Mouse (Mus musculus): Measurements from ENCODE around the gene Wfdc9. TPM values are rescaled to one million over a fixed set of nuclear protein-coding genes. Genes with fewer than 3 reads are reported as not detected.

Wfdc9 gene
- polyA plus RNA-seq, 1 experiment from 2014 or later, result not detected

GRCm38 (mm10) chr2:164604411-164604810 is 52.0 kb downstream of the Wfdc9 start:
- H3K4me2 ChIP-seq (ENCODE audit: low read length), result no peak overlapping the region
- no peaks in the 10 kb centered on the region for H3K4me1 ChIP-seq (ENCODE audit: control insufficient read depth, insufficient read depth, low read length)
- no peak overlapping the region for H3K27ac ChIP-seq (ENCODE audit: low read length)
- H3K27me3 ChIP-seq (ENCODE audit: control insufficient read depth, insufficient read depth, low read depth, low read length), result no peaks in the 10 kb centered on the region
- H3K9ac ChIP-seq (ENCODE audit: low read depth, low read length), result no peak overlapping the region
- no peak for ATAC-seq
- H3K4me3 ChIP-seq (ENCODE audit: low read depth, low read length), result no peak overlapping the region
- H3K36me3 ChIP-seq (ENCODE audit: control insufficient read depth, insufficient read depth, low read length), result no peaks in the 10 kb centered on the region
- WGBS, result 86% methylated on average over 8 of the region's 8 CpGs
- no peaks in the 10 kb centered on the region for H3K9me3 ChIP-seq (replicated peaks; ENCODE audit: control insufficient read depth, low read length, poor library complexity, severe bottlenecking)

GRCm38 (mm10) chr2:164603482-164603881 is 52.9 kb downstream of the Wfdc9 start:
- no peaks in the 10 kb centered on the region for H3K36me3 ChIP-seq (ENCODE audit: control insufficient read depth, insufficient read depth, low read length)
- H3K9ac ChIP-seq (ENCODE audit: low read depth, low read length), result no peak overlapping the region
- H3K4me2 ChIP-seq (ENCODE audit: low read length), result no peak overlapping the region
- H3K27ac ChIP-seq (ENCODE audit: low read length), result no peak overlapping the region
- no peak overlapping the region for H3K4me3 ChIP-seq (ENCODE audit: low read depth, low read length)
- WGBS, result 93% methylated on average over 3 of the region's 3 CpGs
- no peak for ATAC-seq
- H3K9me3 ChIP-seq (replicated peaks; ENCODE audit: control insufficient read depth, low read length, poor library complexity, severe bottlenecking), result no peaks in the 10 kb centered on the region
- no peaks in the 10 kb centered on the region for H3K4me1 ChIP-seq (ENCODE audit: control insufficient read depth, insufficient read depth, low read length)
- H3K27me3 ChIP-seq (ENCODE audit: control insufficient read depth, insufficient read depth, low read depth, low read length), result no peaks in the 10 kb centered on the region

DNA sequence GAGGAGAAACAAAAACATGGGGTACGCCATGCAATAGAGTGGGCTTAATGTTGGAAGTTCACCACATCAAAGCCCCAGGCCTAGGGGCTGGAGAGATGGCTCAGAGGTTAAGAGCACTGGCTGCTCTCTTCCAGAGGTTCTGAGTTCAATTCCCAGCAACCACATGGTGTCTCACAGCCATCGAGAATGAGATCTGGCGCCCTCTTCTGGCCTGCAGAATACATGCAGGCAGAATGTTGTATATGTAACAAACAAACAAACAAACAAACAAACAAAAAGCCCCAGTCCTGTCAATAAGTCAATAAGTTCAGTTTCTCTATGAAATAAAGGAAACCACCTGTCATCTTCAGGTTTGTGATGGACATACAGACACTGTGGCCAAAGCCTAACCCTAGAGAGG is 56.2 kb downstream of the Wfdc9 start:
- Histone ChIP-seq H3K9ac (ENCODE audit: low read depth, low read length) (no peak overlapping the region), H3K27ac (ENCODE audit: low read length) (no peak overlapping the region), H3K4me3 (ENCODE audit: low read depth, low read length) (no peak overlapping the region), H3K27me3 (ENCODE audit: control insufficient read depth, insufficient read depth, low read depth, low read length) (no peaks in the 10 kb centered on the region), H3K9me3 (replicated peaks; ENCODE audit: control insufficient read depth, low read length, poor library complexity, severe bottlenecking) (no peaks in the 10 kb centered on the region), H3K4me1 (ENCODE audit: control insufficient read depth, insufficient read depth, low read length) (no peaks in the 10 kb centered on the region), H3K4me2 (ENCODE audit: low read length) (no peak overlapping the region), H3K36me3 (ENCODE audit: control insufficient read depth, insufficient read depth, low read length) (no peaks in the 10 kb centered on the region)
- no peak for ATAC-seq
- 71% methylated on average over 3 of the region's 3 CpGs for WGBS

Other genes starting within 250 kb of the Wfdc9 start
- gene Sdc4, start 212.7 kb downstream of the Wfdc9 start, polyA plus RNA-seq (2015; fragmentation: Nextera tagmentation; extraction: Ambion mirVana), result 6.3 and 8.7 TPM in 2 replicates
- 86.7 and 90.0 TPM in 2 replicates for gene Sys1, start 199.6 kb downstream of the Wfdc9 start, polyA plus RNA-seq (2015; fragmentation: Nextera tagmentation; extraction: Ambion mirVana)
- 7.5 and 8.2 TPM in 2 replicates for gene Gm20458, start 195.6 kb downstream of the Wfdc9 start, polyA plus RNA-seq (2015; fragmentation: Nextera tagmentation; extraction: Ambion mirVana)
- gene Trp53tg5, start 182.9 kb downstream of the Wfdc9 start, polyA plus RNA-seq (2015; fragmentation: Nextera tagmentation; extraction: Ambion mirVana), result not detected in 2 replicates
- 16.6 and 17.8 TPM in 2 replicates for gene Dbndd2, start 170.5 kb downstream of the Wfdc9 start, polyA plus RNA-seq (2015; fragmentation: Nextera tagmentation; extraction: Ambion mirVana)
- 87.7 and 97.0 TPM in 2 replicates for gene Pigt, start 159.1 kb downstream of the Wfdc9 start, polyA plus RNA-seq (2015; fragmentation: Nextera tagmentation; extraction: Ambion mirVana)
- 2.3 and 2.5 TPM in 2 replicates for gene Wfdc2, start 94.2 kb downstream of the Wfdc9 start, polyA plus RNA-seq (2015; fragmentation: Nextera tagmentation; extraction: Ambion mirVana)
- not detected in 2 replicates for gene Spint3, start 83.1 kb downstream of the Wfdc9 start, polyA plus RNA-seq (2015; fragmentation: Nextera tagmentation; extraction: Ambion mirVana)
- gene Wfdc6a, start 71.1 kb downstream of the Wfdc9 start, polyA plus RNA-seq (2015; fragmentation: Nextera tagmentation; extraction: Ambion mirVana), result not detected in 2 replicates
- not detected in 2 replicates for gene Eppin, start 63.0 kb downstream of the Wfdc9 start, polyA plus RNA-seq (2015; fragmentation: Nextera tagmentation; extraction: Ambion mirVana)
- gene Wfdc6b, start 43.1 kb downstream of the Wfdc9 start, polyA plus RNA-seq (2015; fragmentation: Nextera tagmentation; extraction: Ambion mirVana), result not detected in 2 replicates
- not detected in 2 replicates for gene Wfdc8, start 43.0 kb downstream of the Wfdc9 start, polyA plus RNA-seq (2015; fragmentation: Nextera tagmentation; extraction: Ambion mirVana)
- gene Wfdc16, start 17.8 kb downstream of the Wfdc9 start, polyA plus RNA-seq (2015; fragmentation: Nextera tagmentation; extraction: Ambion mirVana), result not detected in 2 replicates
- gene Wfdc10, start 537 bp downstream of the Wfdc9 start, polyA plus RNA-seq (2015; fragmentation: Nextera tagmentation; extraction: Ambion mirVana), result not detected in 2 replicates
- gene Wfdc11, start 17.5 kb upstream of the Wfdc9 start, polyA plus RNA-seq (2015; fragmentation: Nextera tagmentation; extraction: Ambion mirVana), result not detected in 2 replicates
- gene Wfdc13, start 28.5 kb upstream of the Wfdc9 start, polyA plus RNA-seq (2015; fragmentation: Nextera tagmentation; extraction: Ambion mirVana), result not detected in 2 replicates
- not detected in 2 replicates for gene Spint4, start 41.9 kb upstream of the Wfdc9 start, polyA plus RNA-seq (2015; fragmentation: Nextera tagmentation; extraction: Ambion mirVana)
- not detected in 2 replicates for gene Spint5, start 58.7 kb upstream of the Wfdc9 start, polyA plus RNA-seq (2015; fragmentation: Nextera tagmentation; extraction: Ambion mirVana)
- gene Wfdc3, start 89.3 kb upstream of the Wfdc9 start, polyA plus RNA-seq (2015; fragmentation: Nextera tagmentation; extraction: Ambion mirVana), result 1.5 and 1.7 TPM in 2 replicates
- gene Dnttip1, start 89.4 kb upstream of the Wfdc9 start, polyA plus RNA-seq (2015; fragmentation: Nextera tagmentation; extraction: Ambion mirVana), result 55.1 and 58.4 TPM in 2 replicates
- gene Ube2c, start 113.3 kb upstream of the Wfdc9 start, polyA plus RNA-seq (2015; fragmentation: Nextera tagmentation; extraction: Ambion mirVana), result 35.4 and 45.7 TPM in 2 replicates
- gene Tnnc2, start 123.4 kb upstream of the Wfdc9 start, polyA plus RNA-seq (2015; fragmentation: Nextera tagmentation; extraction: Ambion mirVana), result 0.43 TPM in 1 of 2 replicates, not detected in the other
- 35.3 and 41.4 TPM in 2 replicates for gene Snx21, start 129.2 kb upstream of the Wfdc9 start, polyA plus RNA-seq (2015; fragmentation: Nextera tagmentation; extraction: Ambion mirVana)
- 17.8 and 19.6 TPM in 2 replicates for gene Acot8, start 148.3 kb upstream of the Wfdc9 start, polyA plus RNA-seq (2015; fragmentation: Nextera tagmentation; extraction: Ambion mirVana)
- 17.0 and 17.4 TPM in 2 replicates for gene Zswim3, start 148.5 kb upstream of the Wfdc9 start, polyA plus RNA-seq (2015; fragmentation: Nextera tagmentation; extraction: Ambion mirVana)
- gene Zswim1, start 166.1 kb upstream of the Wfdc9 start, polyA plus RNA-seq (2015; fragmentation: Nextera tagmentation; extraction: Ambion mirVana), result 29.5 and 29.9 TPM in 2 replicates
- gene Spata25, start 172.0 kb upstream of the Wfdc9 start, polyA plus RNA-seq (2015; fragmentation: Nextera tagmentation; extraction: Ambion mirVana), result not detected in 2 replicates
- gene Ctsa, start 176.3 kb upstream of the Wfdc9 start, polyA plus RNA-seq (2015; fragmentation: Nextera tagmentation; extraction: Ambion mirVana), result 95.4 and 95.6 TPM in 2 replicates
- gene Neurl2, start 176.9 kb upstream of the Wfdc9 start, polyA plus RNA-seq (2015; fragmentation: Nextera tagmentation; extraction: Ambion mirVana), result 5.4 and 7.0 TPM in 2 replicates
- 83.9 and 84.4 TPM in 2 replicates for gene Pltp, start 201.1 kb upstream of the Wfdc9 start, polyA plus RNA-seq (2015; fragmentation: Nextera tagmentation; extraction: Ambion mirVana)
- 78.9 and 85.6 TPM in 2 replicates for gene Pcif1, start 222.7 kb upstream of the Wfdc9 start, polyA plus RNA-seq (2015; fragmentation: Nextera tagmentation; extraction: Ambion mirVana)